Mouse (Mus musculus): Measurements from ENCODE around the gene Gna13.

- TF ChIP-seq POLR2A (IDR thresholded peaks at IDR 0.05; ENCODE audit: low read depth, low read length) (no peak), CTCF (IDR thresholded peaks at IDR 0.05; ENCODE audit: extremely low read depth, insufficient read depth, insufficient read length, insufficient replicate concordance) (no peak)
Measured at GRCm38 (mm10) chr11:109440641-109441040, 78.0 kb downstream of the Gna13 start.

Measured in spleen, adult 2 months (tissue).